Mouse (Mus musculus) spleen, adult 2 months (tissue): Measurements from ENCODE around the gene 6330409D20Rik. TPM values are rescaled to one million over a fixed set of nuclear protein-coding genes. Genes with fewer than 3 reads are reported as not detected.

Source experiments
- DNase-seq, 2 experiments: peaks; one replicate each; pipeline versions ENCODE4 v3.0.0 to v3.0.0-alpha.2; 2012 to 2021; ENCODE audit warnings: low spot score in 2 of 2, low read depth in 1 of 2
- H3K27ac ChIP-seq: fragments of 200-500 bp; 2 replicates; pipeline ENCODE4 v1.5.1; 2012; ENCODE audit warnings: low read length, inconsistent platforms; ENCODE audit not compliant: insufficient read depth
- H3K27me3 ChIP-seq: fragments of 200-500 bp; 2 replicates; pipeline ENCODE4 v1.6.1; 2012; ENCODE audit warnings: mild to moderate bottlenecking, moderate library complexity, low read length, inconsistent platforms; ENCODE audit not compliant: control insufficient read depth, insufficient read depth
- H3K36me3 ChIP-seq: fragments of 200-500 bp; 2 replicates; pipeline ENCODE4 v1.6.1; 2012; ENCODE audit warnings: mild to moderate bottlenecking, low read length, inconsistent platforms; ENCODE audit not compliant: control insufficient read depth, insufficient read depth
- H3K4me1 ChIP-seq: fragments of 200-500 bp; 2 replicates; pipeline ENCODE4 v1.6.1; 2011; ENCODE audit warnings: inconsistent platforms; ENCODE audit not compliant: control insufficient read depth, insufficient read depth, insufficient read length
- H3K4me3 ChIP-seq: fragments of 200-500 bp; 2 replicates; pipeline ENCODE4 v1.5.1; 2011; ENCODE audit warnings: mild to moderate bottlenecking, inconsistent platforms; ENCODE audit not compliant: insufficient read depth, insufficient read length; ENCODE audit errors: extremely low read depth
- CTCF ChIP-seq: fragments of 200-500 bp; IDR thresholded peaks from 2 replicates; pipeline ENCODE4 v1.5.1; 2011; ENCODE audit warnings: mild to moderate bottlenecking, inconsistent platforms; ENCODE audit not compliant: insufficient read depth, insufficient read length, insufficient replicate concordance; ENCODE audit errors: extremely low read depth
- POLR2A ChIP-seq: fragments of 200-500 bp; IDR thresholded peaks from 2 replicates; pipeline ENCODE4 v1.6.1; 2011; ENCODE audit warnings: low read depth, low read length, inconsistent platforms
- WGBS: fragments of 180-500 bp; shearing (Covaris S2); methylation state at CpG from one replicate; pipeline ENCODE4 v1.1.7; 2018; 5-methylcytosine and 5-hydroxymethylcytosine counted together
- polyA plus RNA-seq: library from polyadenylated mRNA; depleted of rRNA; stranded (reverse); fragments of >200 nt; gene quantifications from 2 replicates; pipeline ENCODE4 v1.2.3, GENCODE M21; 2012

6330409D20Rik gene
- polyA plus RNA-seq, 1 experiment: 0.28 TPM

DNA sequence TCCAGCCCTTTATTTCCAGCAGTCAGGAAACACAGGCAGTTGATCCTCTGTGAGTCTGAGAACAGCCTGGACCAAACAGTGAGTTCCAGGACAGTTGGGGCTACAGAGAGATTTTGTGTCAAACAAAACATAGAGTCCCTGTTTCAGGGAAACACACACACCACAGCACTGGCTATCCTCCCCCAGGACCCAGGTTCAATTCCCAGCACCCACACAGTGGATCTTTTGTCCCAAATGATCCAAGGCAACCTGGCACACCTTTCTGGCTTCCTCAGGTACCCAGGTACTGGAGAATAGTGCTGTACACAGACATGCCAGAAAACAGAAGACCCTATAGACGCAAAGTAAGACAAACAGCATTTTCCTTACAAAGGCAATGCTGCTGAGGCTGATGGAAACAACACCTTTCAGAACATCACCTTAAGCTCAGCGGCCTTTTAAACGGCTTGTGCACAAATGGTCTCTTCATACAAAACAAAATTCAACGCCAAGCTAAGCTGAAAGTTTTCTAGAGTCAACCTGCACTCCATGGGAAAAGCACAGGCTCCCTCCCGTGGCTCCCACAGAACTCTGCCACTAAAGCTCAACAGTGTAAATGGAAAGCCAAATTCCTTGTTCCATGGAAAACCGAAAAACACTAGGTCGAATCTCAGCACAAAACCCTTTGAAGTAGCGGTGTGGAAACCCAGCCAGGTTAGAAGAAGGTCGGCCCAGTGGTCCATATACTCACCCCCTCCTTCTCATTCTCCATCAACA is 29.3 kb downstream of the 6330409D20Rik start:
- H3K4me3 ChIP-seq: peak overlapping the region; percentile 99
- H3K36me3 ChIP-seq: peaks cover 26% of the 10 kb centered on the region
- H3K4me1 ChIP-seq: peaks cover 36% of the 10 kb centered on the region; the same call in 1 of the 2 replicates
- no peaks in the 10 kb centered on the region for H3K27me3 ChIP-seq
- DNase-seq: no peak
- TF ChIP-seq POLR2A (no peak), CTCF (no peak)
- 13% methylated on average over 9 of the region's 9 CpGs for WGBS
- peak overlapping the region; percentile 84 for H3K27ac ChIP-seq

DNA sequence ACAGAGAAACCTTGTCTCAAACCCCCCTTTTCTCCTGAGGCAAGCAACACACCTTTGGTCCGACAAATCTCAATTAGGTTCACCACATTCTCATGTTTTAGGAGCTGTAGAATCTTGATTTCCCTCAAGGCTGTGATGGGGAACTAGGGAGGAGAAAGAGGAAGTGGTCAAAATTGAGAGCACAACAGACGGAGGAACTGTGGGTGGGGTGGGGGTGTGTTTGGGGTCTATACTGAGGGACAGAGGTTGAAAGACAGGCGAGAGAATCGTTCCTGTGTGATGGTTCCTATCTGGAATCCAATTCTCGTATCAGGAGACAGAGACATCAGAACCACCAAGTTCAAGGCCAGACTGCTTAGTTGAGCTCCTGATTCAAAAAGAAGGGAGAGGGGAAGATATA is 30.4 kb downstream of the 6330409D20Rik start:
- no peaks in the 10 kb centered on the region for H3K27me3 ChIP-seq
- TF ChIP-seq CTCF: no peak
- no peak for TF ChIP-seq POLR2A
- peak overlapping the region; percentile 16; the same call in 1 of the 2 replicates for H3K4me3 ChIP-seq
- peak overlapping the region; percentile 49 for H3K27ac ChIP-seq
- peaks cover 34% of the 10 kb centered on the region; the same call in 1 of the 2 replicates for H3K4me1 ChIP-seq
- 14% methylated on average over 5 of the region's 5 CpGs for WGBS
- peaks cover 33% of the 10 kb centered on the region for H3K36me3 ChIP-seq
- DNase-seq: peak in 1 of 2 experiments; percentile 58

DNA sequence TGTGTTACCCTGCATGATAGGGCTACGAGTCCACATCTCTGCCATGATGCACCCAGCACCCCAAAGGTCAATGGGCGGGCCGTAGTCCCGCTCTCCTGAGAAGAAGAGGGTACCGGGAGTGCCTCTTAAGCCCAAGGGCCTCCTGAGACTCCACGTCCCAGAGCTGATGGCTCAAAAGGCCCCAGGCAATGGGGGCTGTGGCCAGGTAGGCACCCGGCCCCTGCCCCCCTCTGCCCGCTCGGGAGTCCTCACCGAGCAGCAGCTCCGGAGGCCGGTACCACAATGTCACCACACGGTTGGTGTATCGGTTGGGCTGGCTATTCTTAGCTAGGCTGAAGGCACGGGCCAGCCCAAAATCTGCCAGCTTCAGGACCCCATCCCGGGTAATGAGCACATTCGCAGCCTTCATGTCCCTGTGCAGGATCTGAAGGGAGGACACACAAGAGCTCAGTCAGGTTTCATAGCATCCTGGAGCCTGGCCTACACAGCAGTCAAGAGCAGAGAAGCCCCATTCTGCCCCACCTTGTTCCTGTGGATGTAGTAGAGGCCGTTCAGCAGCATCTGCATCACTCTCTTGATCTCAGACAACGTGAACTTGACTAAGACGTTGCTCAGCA is 31.2 kb downstream of the 6330409D20Rik start:
- H3K36me3 ChIP-seq: peaks cover 34% of the 10 kb centered on the region
- H3K4me3 ChIP-seq: no peak overlapping the region
- H3K4me1 ChIP-seq: peaks cover 27% of the 10 kb centered on the region; the same call in 1 of the 2 replicates
- DNase-seq: no peak
- 82% methylated on average over 20 of the region's 20 CpGs for WGBS
- no peaks in the 10 kb centered on the region for H3K27me3 ChIP-seq
- TF ChIP-seq POLR2A (no peak), CTCF (no peak)
- peak overlapping the region; percentile 49 for H3K27ac ChIP-seq

DNA sequence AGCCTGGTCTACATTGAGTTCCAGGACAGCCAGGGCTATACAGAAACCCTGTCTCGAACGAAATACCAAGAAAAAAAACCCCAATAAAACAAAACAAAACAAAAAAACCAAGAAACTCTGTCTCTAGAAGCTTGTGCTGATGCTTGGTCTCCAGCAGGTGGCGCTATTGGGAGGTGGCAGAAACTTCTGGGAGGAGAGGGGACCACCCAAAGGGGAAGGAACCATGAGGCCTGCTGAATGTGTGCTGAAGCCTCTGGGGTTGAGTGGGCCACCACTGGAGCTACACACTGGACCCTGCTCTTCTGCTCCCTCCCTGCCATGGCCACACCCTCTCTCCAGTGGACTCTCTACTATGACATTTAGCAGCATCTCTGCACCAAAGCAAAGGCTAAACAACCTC is 32.2 kb downstream of the 6330409D20Rik start:
- WGBS: 9% methylated on average over 3 of the region's 3 CpGs
- peak; percentile 62 to 63 for DNase-seq
- Histone ChIP-seq H3K27ac (no peak overlapping the region), H3K4me3 (no peak overlapping the region), H3K36me3 (peaks cover 34% of the 10 kb centered on the region), H3K27me3 (no peaks in the 10 kb centered on the region), H3K4me1 (peaks cover 17% of the 10 kb centered on the region; the same call in 1 of the 2 replicates)
- TF ChIP-seq POLR2A: no peak
- peak; percentile 77; the same call in 1 of the 2 replicates for TF ChIP-seq CTCF

DNA sequence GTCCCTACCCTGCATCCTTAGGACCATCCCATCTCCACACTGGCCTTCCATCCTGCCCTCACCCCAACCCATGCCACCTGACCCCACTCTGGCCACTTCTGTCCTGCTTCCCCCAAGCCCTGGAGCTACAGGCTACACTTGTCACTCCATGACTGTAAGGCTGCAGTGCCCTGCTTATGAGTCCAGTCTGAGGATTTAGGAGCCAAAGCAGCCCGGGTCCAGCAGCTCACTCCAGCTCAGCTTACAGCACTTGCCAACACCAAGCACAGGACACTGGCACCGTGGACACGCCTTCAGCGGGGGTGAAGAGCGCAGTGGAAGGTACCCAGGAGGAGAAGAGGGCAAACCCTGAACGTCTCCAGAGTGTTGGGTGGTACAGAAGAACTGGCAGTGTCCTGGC is 33.8 kb downstream of the 6330409D20Rik start:
- TF ChIP-seq CTCF (no peak), POLR2A (no peak)
- 92% methylated on average over 6 of the region's 6 CpGs for WGBS
- Histone ChIP-seq H3K4me1 (peaks cover 15% of the 10 kb centered on the region; the same call in 1 of the 2 replicates), H3K27me3 (no peaks in the 10 kb centered on the region), H3K27ac (no peak overlapping the region), H3K4me3 (no peak overlapping the region), H3K36me3 (peaks cover 34% of the 10 kb centered on the region)
- DNase-seq: no peak

DNA sequence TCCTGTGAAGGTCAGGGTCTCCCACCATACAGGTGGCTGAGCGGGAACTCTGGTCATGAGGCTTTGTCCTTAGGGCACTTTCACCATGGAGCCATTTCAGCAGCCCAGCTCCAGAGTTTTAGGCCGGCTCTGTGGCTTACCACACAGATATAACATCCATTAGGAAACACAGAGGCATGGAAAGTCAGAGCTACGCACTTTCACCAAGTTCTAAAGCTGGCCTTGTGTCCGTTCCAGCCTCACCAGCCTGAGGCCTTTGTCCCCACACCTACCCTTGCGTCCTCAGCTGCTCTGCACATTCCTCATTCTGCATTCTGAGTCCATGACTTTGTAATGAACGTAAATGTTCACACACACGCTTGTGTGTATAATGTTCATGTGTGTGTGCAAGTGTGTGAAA is 35.8 kb downstream of the 6330409D20Rik start:
- no peak for DNase-seq
- Histone ChIP-seq H3K27me3 (no peaks in the 10 kb centered on the region), H3K27ac (no peak overlapping the region), H3K4me3 (no peak overlapping the region), H3K4me1 (peaks cover 5% of the 10 kb centered on the region; the same call in 1 of the 2 replicates), H3K36me3 (peaks cover 32% of the 10 kb centered on the region)
- no peak for TF ChIP-seq POLR2A
- no peak for TF ChIP-seq CTCF
- WGBS: 94% methylated on average over 7 of the region's 7 CpGs
